Mouse (Mus musculus) forebrain, embryonic 16.5 days (tissue): ENCODE results near the gene Rab11a. TPM values are rescaled to one million over a fixed set of nuclear protein-coding genes. Genes with fewer than 3 reads are reported as not detected.

Experiments
- microRNA-seq: library from miRNA; unstranded; fragments of <30 nt; microRNA quantifications from one replicate; pipeline ENCODE4, GENCODE M21; 2017
- polyA plus RNA-seq: library from polyadenylated mRNA; unstranded; fragments of >200 nt; fragmentation: Nextera tagmentation; extraction: Ambion mirVana; gene quantifications from 2 replicates; pipeline ENCODE4 v1.2.1, GENCODE M21; 2015

Gene Rab11a
- polyA plus RNA-seq, 1 experiment from 2014 or later = 396 TPM

Small RNA genes lying within 50 kb of the gene (microRNA-seq; reads per million reads assigned to microRNA genes)
- not detected for gene Gm47308

Other genes with a start within 250 kb of the Rab11a start
- 9.7 and 11.6 TPM in 2 replicates for gene Dennd4a, start 73.6 kb upstream of the Rab11a start, polyA plus RNA-seq
- 0.10 and 0.25 TPM in 2 replicates for gene Slc24a1, start 213.8 kb upstream of the Rab11a start, polyA plus RNA-seq
- gene Ints14, start 223.1 kb upstream of the Rab11a start, polyA plus RNA-seq = 43.2 and 48.1 TPM in 2 replicates